Mouse (Mus musculus): ENCODE results near the gene Atmin. TPM values are rescaled to one million over a fixed set of nuclear protein-coding genes. Genes with fewer than 3 reads are reported as not detected.

Gene Atmin
- polyA plus RNA-seq, 1 experiment from 2014 or later = 8.9 TPM

DNA sequence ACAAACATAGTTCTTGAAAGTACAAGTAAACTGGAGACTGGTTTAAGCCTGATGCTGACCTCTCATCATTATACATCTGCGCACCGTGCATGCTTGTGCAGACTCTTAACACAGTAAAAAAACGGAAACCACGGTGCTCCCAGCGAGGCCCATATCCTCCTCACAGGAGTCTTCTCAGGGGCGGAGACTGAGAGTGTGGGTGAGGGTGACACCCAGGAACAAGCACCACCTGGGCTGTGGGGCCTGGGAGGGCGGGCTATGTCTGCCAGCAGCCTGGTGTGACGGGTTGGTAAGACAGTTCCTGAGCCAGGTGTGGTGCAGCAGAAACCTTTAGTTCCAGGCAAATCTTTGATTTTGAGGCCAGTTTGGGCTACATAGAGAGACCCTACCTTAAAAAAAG, 9.2 kb downstream of the Atmin start:
- Histone ChIP-seq H3K4me2 (no peak overlapping the region), H3K27me3 (replicated peaks) (no peaks in the 10 kb centered on the region), H3K4me3 (replicated peaks) (no peak overlapping the region), H3K36me3 (peaks cover 17% of the 10 kb centered on the region), H3K27ac (no peak overlapping the region), H3K4me1 (0 out of 2 replicates have a peak, but pooled peaks cover 4% of the 10 kb centered on the region), H3K9ac (no peak overlapping the region), H3K9me3 (no peaks in the 10 kb centered on the region)
- 84% methylated on average over 8 of the region's 8 CpGs for WGBS
- ATAC-seq (ENCODE audit: insufficient read depth, low FRiP score, low read depth) = no peak

DNA sequence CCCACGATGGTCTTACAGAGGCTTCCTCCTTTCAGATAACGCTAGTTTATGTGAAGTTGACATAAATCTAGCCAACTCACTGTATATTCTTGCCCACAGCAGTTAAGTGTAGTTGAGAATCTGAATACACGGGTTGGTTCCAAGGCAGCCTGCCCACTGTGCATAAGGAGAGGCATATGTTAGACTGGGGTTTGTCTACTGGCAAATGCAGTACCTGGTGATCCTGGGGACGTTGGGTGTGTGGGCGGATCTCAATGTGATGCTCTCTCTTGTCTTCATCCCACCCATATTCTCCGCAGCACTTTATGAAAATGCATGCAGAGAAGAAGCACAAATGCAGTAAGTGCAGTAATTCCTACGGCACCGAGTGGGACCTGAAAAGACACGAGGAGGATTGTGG, 11.2 kb downstream of the Atmin start:
- H3K4me1 ChIP-seq = 0 out of 2 replicates have a peak, but pooled peaks cover 4% of the 10 kb centered on the region
- no peak overlapping the region for H3K4me2 ChIP-seq
- H3K4me3 ChIP-seq (replicated peaks) = no peak overlapping the region
- H3K36me3 ChIP-seq = peaks cover 27% of the 10 kb centered on the region
- WGBS = 92% methylated on average over 9 of the region's 9 CpGs
- H3K27ac ChIP-seq = no peak overlapping the region
- no peak overlapping the region for H3K9ac ChIP-seq
- no peaks in the 10 kb centered on the region for H3K27me3 ChIP-seq (replicated peaks)
- no peaks in the 10 kb centered on the region for H3K9me3 ChIP-seq
- ATAC-seq (ENCODE audit: insufficient read depth, low FRiP score, low read depth) = no peak

DNA sequence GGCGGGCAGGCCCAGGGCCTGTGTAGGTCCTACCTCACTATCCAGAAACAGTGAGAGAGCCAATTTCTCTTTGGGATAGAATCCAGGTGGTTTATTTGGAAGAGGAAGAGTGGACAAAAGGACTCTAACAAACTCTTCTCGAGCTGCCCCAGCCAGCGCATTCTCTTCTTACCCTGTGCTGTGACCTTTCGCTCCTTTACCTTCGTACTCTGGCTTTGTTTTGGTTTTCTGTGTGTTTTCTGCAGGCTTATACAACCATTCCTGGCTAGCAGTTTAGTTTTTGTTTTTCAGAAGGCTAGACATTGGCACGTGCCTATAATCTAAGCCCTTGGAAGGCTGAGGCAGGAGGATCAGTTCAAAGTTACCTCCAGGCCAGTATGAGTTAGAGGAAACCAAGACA, 26.3 kb downstream of the Atmin start:
- 72% methylated on average over 6 of the region's 6 CpGs for WGBS

DNA sequence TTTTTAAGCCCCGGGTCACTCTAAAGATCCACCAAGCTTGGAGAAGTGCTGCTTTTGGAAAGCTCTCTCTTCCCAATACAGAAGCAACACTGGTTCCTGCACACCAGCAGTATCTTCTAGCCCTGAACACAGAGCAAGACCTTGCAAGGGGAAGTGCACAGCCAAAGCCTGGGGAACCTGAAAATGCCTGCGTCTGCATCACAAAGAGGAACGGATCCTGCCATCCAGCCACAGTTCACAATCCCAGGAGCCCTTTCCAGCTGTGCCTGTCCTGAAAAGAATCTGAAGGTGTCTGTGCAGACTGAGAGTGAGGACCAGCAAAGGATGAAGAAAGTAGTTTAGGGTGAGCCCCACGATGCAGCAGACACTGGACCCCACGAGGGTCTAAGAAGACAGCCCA, 31.9 kb downstream of the Atmin start:
- Histone ChIP-seq H3K4me3 (replicated peaks) (no peak overlapping the region), H3K9ac (no peak overlapping the region), H3K4me1 (peaks cover 3% of the 10 kb centered on the region), H3K27me3 (replicated peaks) (no peaks in the 10 kb centered on the region), H3K4me2 (no peak overlapping the region; the same call in 1 of the 2 replicates), H3K9me3 (no peaks in the 10 kb centered on the region), H3K36me3 (no peaks in the 10 kb centered on the region), H3K27ac (no peak overlapping the region)
- ATAC-seq (ENCODE audit: insufficient read depth, low FRiP score, low read depth) = no peak
- WGBS = 35% methylated on average over 5 of the region's 5 CpGs

More for the DNA sequence above, 26.3 kb downstream of the Atmin start:
- Histone ChIP-seq H3K9me3 (no peaks in the 10 kb centered on the region), H3K4me1 (no peaks in the 10 kb centered on the region), H3K27me3 (replicated peaks) (no peaks in the 10 kb centered on the region), H3K4me2 (no peak overlapping the region), H3K4me3 (replicated peaks) (no peak overlapping the region), H3K9ac (no peak overlapping the region), H3K27ac (no peak overlapping the region), H3K36me3 (no peaks in the 10 kb centered on the region)
- no peak for ATAC-seq (ENCODE audit: insufficient read depth, low FRiP score, low read depth)

DNA sequence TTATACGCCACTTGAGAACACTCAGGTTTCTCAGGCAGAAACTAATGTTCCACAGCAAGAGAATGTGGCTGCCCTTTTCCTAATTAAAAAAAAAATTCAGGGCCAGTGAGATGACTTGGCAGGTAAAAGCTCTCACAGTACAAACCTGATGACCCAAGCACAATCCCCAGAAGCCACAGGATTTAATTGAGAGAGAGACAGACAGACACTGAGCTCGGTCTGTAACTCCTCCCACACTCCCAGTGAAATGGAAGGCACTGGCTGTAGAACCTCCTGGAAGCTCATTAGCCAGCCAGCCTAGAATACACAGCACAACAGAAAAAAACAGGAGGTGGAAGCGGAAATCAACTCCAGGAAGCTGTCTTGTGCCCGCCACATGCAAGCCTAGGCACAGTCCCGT, 32.4 kb downstream of the Atmin start:
- H3K27ac ChIP-seq = no peak overlapping the region
- no peaks in the 10 kb centered on the region for H3K9me3 ChIP-seq
- no peak overlapping the region for H3K4me3 ChIP-seq (replicated peaks)
- no peaks in the 10 kb centered on the region for H3K36me3 ChIP-seq
- no peak overlapping the region for H3K9ac ChIP-seq
- H3K27me3 ChIP-seq (replicated peaks) = no peaks in the 10 kb centered on the region
- H3K4me2 ChIP-seq = no peak overlapping the region; the same call in 1 of the 2 replicates
- H3K4me1 ChIP-seq = peaks cover 3% of the 10 kb centered on the region
- ATAC-seq (ENCODE audit: insufficient read depth, low FRiP score, low read depth) = no peak
- 50% methylated on average over 5 of the region's 5 CpGs for WGBS

DNA sequence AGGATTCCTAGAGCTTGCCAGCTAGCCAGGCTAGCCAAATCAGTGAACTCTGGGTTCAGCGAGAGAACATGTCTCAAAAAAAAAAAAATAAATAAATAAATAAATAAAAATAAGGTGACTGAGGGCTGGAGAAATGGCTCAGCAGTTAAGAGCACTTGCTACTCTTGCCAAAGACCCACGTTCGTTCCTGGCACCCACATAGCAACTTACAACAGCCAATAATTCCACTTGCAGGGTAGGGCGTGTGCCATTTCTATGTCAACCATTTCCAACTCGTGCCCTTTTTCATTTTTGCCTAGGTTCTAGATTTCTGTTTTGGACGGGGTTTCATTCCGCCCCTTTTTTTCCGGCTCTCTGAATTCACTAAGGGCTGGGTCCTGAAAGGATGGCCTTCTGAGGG, 34.9 kb downstream of the Atmin start:
- H3K27me3 ChIP-seq (replicated peaks) = no peaks in the 10 kb centered on the region
- H3K9me3 ChIP-seq = no peaks in the 10 kb centered on the region
- peak overlapping the region; percentile 77 for H3K4me3 ChIP-seq (replicated peaks)
- no peak overlapping the region for H3K9ac ChIP-seq
- 31% methylated on average over 8 of the region's 8 CpGs for WGBS
- H3K36me3 ChIP-seq = no peaks in the 10 kb centered on the region
- no peak overlapping the region for H3K27ac ChIP-seq
- peak overlapping the region; percentile 70 for H3K4me2 ChIP-seq
- peaks cover 3% of the 10 kb centered on the region for H3K4me1 ChIP-seq
- no peak for ATAC-seq (ENCODE audit: insufficient read depth, low FRiP score, low read depth)

DNA sequence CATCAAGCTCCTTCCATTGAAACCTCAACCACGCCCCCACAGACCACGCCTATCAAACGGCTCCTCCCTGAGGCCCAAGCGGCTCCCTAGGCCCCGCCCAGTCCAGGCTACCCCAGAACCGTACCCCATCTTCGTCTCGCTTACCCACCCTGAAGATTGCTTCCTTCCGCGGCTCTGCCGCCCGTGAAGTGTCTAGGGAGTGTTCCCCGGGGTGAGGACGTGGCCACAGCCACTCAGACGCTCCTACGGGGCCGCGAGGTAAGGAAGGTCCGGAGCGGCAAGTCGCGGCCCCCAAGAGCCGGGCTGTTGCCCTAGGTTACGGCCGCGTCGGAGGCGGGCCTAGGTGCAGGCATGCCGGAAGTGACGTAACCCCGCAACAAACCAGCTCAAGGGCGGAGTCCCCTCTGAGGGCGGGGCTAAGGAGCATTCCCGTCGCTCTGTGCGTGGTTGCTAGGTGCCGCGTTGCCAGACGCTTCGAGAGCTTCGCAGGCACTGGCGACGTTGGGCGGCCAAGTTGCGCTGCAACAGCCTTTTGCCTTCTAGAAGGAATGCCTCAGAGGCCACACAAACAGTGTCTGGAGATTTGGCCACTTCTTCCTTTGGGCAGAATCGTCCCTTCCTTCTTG, 35.6 kb downstream of the Atmin start, which contains the start of gene 1700030J22Rik:
1700030J22Rik (minus strand) TSS at position 329 of the 626 bp plus-strand sequence.
- peak within 1 kb of the TSS; percentile 77 for H3K4me3 ChIP-seq (replicated peaks)
- peak; percentile 99 for ATAC-seq (ENCODE audit: insufficient read depth, low FRiP score, low read depth)
- H3K4me1 ChIP-seq = peaks cover 3% of the 10 kb centered on the region
- peak within 1 kb of the TSS; percentile 70 for H3K4me2 ChIP-seq
- WGBS = 0% methylated on average over 46 of the region's 46 CpGs
- H3K9me3 ChIP-seq = no peaks in the 10 kb centered on the region
- H3K27me3 ChIP-seq (replicated peaks) = no peaks in the 10 kb centered on the region
- no peak within 1 kb of the TSS for H3K27ac ChIP-seq
- H3K36me3 ChIP-seq = peaks cover 6% of the 10 kb centered on the region
- 0 out of 2 replicates have a peak within 1 kb of the TSS, but pooled peaks have one; percentile 14 for H3K9ac ChIP-seq

DNA sequence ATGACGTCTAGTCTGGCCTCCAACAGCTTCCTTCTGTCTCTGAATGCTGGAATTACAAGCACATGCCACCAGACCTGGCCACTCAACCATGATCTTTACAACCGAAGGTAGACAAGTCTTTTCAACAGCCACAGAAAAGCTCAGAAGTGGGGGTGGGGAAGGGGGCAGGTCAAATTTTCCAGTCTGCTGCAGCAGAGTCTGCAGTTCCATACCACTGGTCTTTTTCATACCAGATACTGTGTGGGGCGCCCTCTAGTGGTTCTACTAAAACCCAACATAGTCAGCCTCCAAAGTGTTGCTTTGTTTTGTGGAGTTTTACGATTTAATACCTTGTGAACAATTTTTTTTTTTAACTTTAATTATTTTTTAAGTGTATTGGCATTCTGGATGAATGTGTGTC, 36.9 kb downstream of the Atmin start:
- ATAC-seq (ENCODE audit: insufficient read depth, low FRiP score, low read depth) = no peak
- H3K9ac ChIP-seq = no peak overlapping the region
- 22% methylated on average over 4 of the region's 4 CpGs for WGBS
- no peak overlapping the region for H3K4me2 ChIP-seq
- no peaks in the 10 kb centered on the region for H3K9me3 ChIP-seq
- H3K4me3 ChIP-seq (replicated peaks) = no peak overlapping the region
- H3K27me3 ChIP-seq (replicated peaks) = no peaks in the 10 kb centered on the region
- H3K27ac ChIP-seq = no peak overlapping the region
- H3K36me3 ChIP-seq = peaks cover 10% of the 10 kb centered on the region
- H3K4me1 ChIP-seq = peaks cover 3% of the 10 kb centered on the region

DNA sequence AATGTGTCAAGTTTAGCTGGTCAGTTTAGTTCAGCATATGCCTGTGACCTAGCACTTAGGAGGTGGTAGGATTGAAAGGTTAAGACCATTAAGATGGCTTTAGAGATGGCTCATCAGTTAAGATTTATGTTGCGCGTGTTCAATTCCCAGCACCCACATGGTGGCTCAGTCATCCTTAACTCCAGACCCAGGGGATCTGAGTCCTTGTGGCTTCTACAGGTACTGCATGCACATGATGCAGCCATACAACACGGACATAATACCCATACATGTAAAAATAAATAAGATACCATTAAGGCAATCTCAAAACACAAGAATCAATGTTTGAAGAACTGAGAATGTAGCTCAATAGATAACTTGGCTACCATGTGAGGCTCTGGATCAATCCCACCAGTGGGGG, 46.6 kb downstream of the Atmin start:
- no peak overlapping the region for H3K27ac ChIP-seq
- H3K27me3 ChIP-seq (replicated peaks) = no peaks in the 10 kb centered on the region
- no peak overlapping the region for H3K4me3 ChIP-seq (replicated peaks)
- no peak overlapping the region for H3K9ac ChIP-seq
- peaks cover 8% of the 10 kb centered on the region; the same call in 1 of the 2 replicates for H3K4me1 ChIP-seq
- H3K36me3 ChIP-seq = peaks cover 6% of the 10 kb centered on the region; the same call in 1 of the 2 replicates
- 95% methylated on average over 3 of the region's 3 CpGs for WGBS
- no peaks in the 10 kb centered on the region for H3K9me3 ChIP-seq
- ATAC-seq (ENCODE audit: insufficient read depth, low FRiP score, low read depth) = no peak
- H3K4me2 ChIP-seq = no peak overlapping the region

DNA sequence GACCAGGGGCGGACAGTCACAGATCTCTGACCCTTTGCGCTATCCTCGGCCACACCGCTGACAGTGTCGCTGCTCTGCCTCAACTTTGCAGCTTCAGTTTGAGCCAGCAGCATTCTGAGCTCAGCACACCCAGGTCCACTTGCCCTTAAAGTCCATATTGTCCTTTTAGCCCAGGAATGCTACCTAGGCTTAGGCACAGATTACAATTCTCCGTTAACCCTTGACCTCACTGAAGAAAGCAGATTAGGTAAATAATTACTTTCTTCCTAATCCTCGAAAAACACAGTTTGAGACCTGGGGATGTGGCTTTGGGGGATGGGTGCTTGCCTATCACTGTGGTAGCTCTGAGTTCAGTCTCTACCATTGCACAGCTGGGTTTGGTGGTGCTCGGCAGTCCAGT, 48.0 kb downstream of the Atmin start:
- 80% methylated on average over 8 of the region's 8 CpGs for WGBS
- H3K4me1 ChIP-seq = peaks cover 8% of the 10 kb centered on the region; the same call in 1 of the 2 replicates
- no peak overlapping the region for H3K9ac ChIP-seq
- H3K4me3 ChIP-seq (replicated peaks) = no peak overlapping the region
- H3K4me2 ChIP-seq = peak overlapping the region; percentile 90
- peak overlapping the region; percentile 84; the same call in 1 of the 2 replicates for H3K27ac ChIP-seq
- no peaks in the 10 kb centered on the region for H3K9me3 ChIP-seq
- H3K36me3 ChIP-seq = no peaks in the 10 kb centered on the region
- ATAC-seq (ENCODE audit: insufficient read depth, low FRiP score, low read depth) = no peak
- no peaks in the 10 kb centered on the region for H3K27me3 ChIP-seq (replicated peaks)

DNA sequence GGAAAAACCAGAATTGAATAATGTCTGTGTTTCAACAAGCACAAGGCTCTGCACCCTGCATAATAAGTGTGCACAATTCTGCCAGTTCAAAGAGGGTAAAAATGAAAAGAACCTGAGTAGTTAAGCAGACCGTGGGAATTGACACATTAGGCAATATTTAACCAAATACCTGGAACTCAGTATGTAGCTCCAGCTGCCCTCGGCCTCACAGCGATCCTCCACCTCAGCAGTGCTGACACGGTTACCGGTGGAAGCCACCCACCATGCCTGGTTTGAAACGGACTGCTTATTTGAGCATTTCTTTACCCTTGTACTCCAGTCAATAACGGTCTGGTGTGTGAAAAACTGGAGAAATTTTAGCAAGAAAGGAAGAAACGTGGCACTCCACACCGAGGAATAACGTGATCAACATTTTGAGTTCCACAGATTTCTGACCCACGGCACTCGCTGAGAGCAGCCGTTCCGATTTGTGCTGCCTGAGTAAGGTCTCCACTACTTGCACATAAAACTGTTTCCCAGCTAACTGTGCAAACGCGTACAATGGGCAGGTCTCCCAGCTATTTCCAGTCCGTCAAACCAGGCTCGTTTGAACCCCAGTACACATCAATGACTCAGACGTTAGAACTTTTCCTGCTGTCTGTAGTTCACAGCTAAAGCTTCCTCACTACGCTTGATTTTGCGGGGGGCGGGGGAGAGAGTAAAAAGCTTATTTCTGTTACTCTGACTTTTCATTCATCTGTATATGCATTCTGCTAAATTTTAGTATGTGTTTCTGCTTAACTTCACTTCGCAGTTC, 49.2 kb downstream of the Atmin start:
- ATAC-seq (ENCODE audit: insufficient read depth, low FRiP score, low read depth) = no peak

More for the DNA sequence above, 49.2 kb downstream of the Atmin start:
- peaks cover 8% of the 10 kb centered on the region; the same call in 1 of the 2 replicates for H3K4me1 ChIP-seq
- H3K4me2 ChIP-seq = peak overlapping the region; percentile 90
- H3K27me3 ChIP-seq (replicated peaks) = no peaks in the 10 kb centered on the region
- peak overlapping the region; percentile 78 for H3K4me3 ChIP-seq (replicated peaks)
- peak overlapping the region; percentile 43; the same call in 1 of the 2 replicates for H3K9ac ChIP-seq
- 7% methylated on average over 23 of the region's 23 CpGs for WGBS
- H3K36me3 ChIP-seq = no peaks in the 10 kb centered on the region
- H3K27ac ChIP-seq = peak overlapping the region; percentile 84
- H3K9me3 ChIP-seq = no peaks in the 10 kb centered on the region

Data from stomach, embryonic 15.5 days (tissue).